Mouse (Mus musculus) intestine, embryonic 14.5 days (tissue): ENCODE data around the gene Unk. TPM values are rescaled to one million over a fixed set of nuclear protein-coding genes. Genes with fewer than 3 reads are reported as not detected.
"Not testable (repeated sequence)": the region's sequence is repeated elsewhere in the genome, so short reads cannot be mapped to it uniquely, and the experiment has no call there.

Experiments used
- ATAC-seq: fragments of 200-750 bp; cut with Nextera tagmentation; replicated peaks from 2 replicates; pipeline ENCODE4 v1.8.0; 2017; ENCODE audit warnings: low read depth, moderate number of reproducible peaks, moderate TSS enrichment, moderate library complexity; ENCODE audit not compliant: low FRiP score, low TSS enrichment
- DNase-seq: peaks from one replicate; pipeline ENCODE4 v3.0.0-alpha.2; 2018; ENCODE audit warnings: low spot score
- H3K27ac ChIP-seq: fragments of 300-500 bp; sonication (generic); 2 replicates; pipeline ENCODE4 v1.5.1; 2014; ENCODE audit warnings: low read depth, mild to moderate bottlenecking, control low read depth
- H3K27me3 ChIP-seq: fragments of 300-500 bp; sonication (generic); replicated peaks from 2 replicates; pipeline ENCODE4 v1.6.1; 2014; ENCODE audit warnings: low read length, control low read depth; ENCODE audit not compliant: control insufficient read depth, insufficient read depth
- H3K36me3 ChIP-seq: fragments of 300-500 bp; sonication (generic); 2 replicates; pipeline ENCODE4 v1.6.1; 2014; ENCODE audit warnings: low read length, control low read depth; ENCODE audit not compliant: control insufficient read depth, insufficient read depth
- H3K4me1 ChIP-seq: fragments of 300-500 bp; sonication (generic); replicated peaks from 2 replicates; pipeline ENCODE4 v1.6.1; 2014; ENCODE audit warnings: low read length, control low read depth, mixed read lengths; ENCODE audit not compliant: control insufficient read depth, insufficient read depth
- H3K4me2 ChIP-seq: fragments of 300-500 bp; sonication (generic); 2 replicates; pipeline ENCODE4 v1.6.1; 2014; ENCODE audit warnings: low read length
- H3K4me3 ChIP-seq: fragments of 300-500 bp; sonication (generic); 2 replicates; pipeline ENCODE4 v1.5.1; 2014; ENCODE audit warnings: low read depth, low read length, control low read depth, mixed read lengths
- H3K9ac ChIP-seq: fragments of 300-500 bp; sonication (generic); 2 replicates; pipeline ENCODE4 v1.6.1; 2014; ENCODE audit warnings: mild to moderate bottlenecking, low read length
- H3K9me3 ChIP-seq: fragments of 300-500 bp; sonication (generic); 2 replicates; pipeline ENCODE4 v1.6.1; 2016; ENCODE audit warnings: low read length, control low read depth; ENCODE audit not compliant: control insufficient read depth
- WGBS: fragments of 180-500 bp; shearing (Covaris S2); extraction: QIAGEN DNeasy Blood & Tissue Kit; methylation state at CpG from one replicate; pipeline ENCODE4 v1.1.7; 2014; 5-methylcytosine and 5-hydroxymethylcytosine counted together
- polyA plus RNA-seq: library from polyadenylated mRNA; unstranded; fragments of >200 nt; fragmentation: Nextera tagmentation; extraction: Ambion mirVana; gene quantifications from 2 replicates; pipeline ENCODE4 v1.2.1, GENCODE M21; 2014

Gene Unk
- polyA plus RNA-seq, 1 experiment from 2014 or later, result 29.8 TPM

GRCm38 (mm10) chr11:116014821-116015220 lies 15.3 kb upstream of the Unk start:
- H3K4me2 ChIP-seq, result no peak overlapping the region
- DNase-seq (peak; percentile 49), ATAC-seq (no peak)
- H3K27ac ChIP-seq, result 0 out of 2 replicates have a peak overlapping the region, but pooled peaks have one; percentile 6
- WGBS, result 63% methylated on average over 8 of the region's 8 CpGs
- H3K36me3 ChIP-seq, result 0 out of 2 replicates have a peak, but pooled peaks cover 7% of the 10 kb centered on the region
- H3K27me3 ChIP-seq, result no peaks in the 10 kb centered on the region
- no peak overlapping the region for H3K4me3 ChIP-seq
- peaks cover 15% of the 10 kb centered on the region for H3K4me1 ChIP-seq
- H3K9me3 ChIP-seq, result no peaks in the 10 kb centered on the region
- no peak overlapping the region for H3K9ac ChIP-seq

GRCm38 (mm10) chr11:116018106-116018505 lies 12.0 kb upstream of the Unk start:
- H3K4me3 ChIP-seq, result no peak overlapping the region
- 29% methylated on average over 6 of the region's 6 CpGs for WGBS
- H3K4me2 ChIP-seq, result no peak overlapping the region
- no peaks in the 10 kb centered on the region for H3K27me3 ChIP-seq
- ATAC-seq (no peak), DNase-seq (peak; percentile 66)
- H3K36me3 ChIP-seq, result peaks cover 20% of the 10 kb centered on the region
- H3K9ac ChIP-seq, result no peak overlapping the region
- H3K4me1 ChIP-seq, result 0 out of 2 replicates have a peak, but pooled peaks cover 5% of the 10 kb centered on the region
- H3K9me3 ChIP-seq, result no peaks in the 10 kb centered on the region
- no peak overlapping the region for H3K27ac ChIP-seq

GRCm38 (mm10) chr11:116018867-116019266 lies 11.3 kb upstream of the Unk start:
- H3K4me1 ChIP-seq, ATAC-seq, H3K4me2 ChIP-seq, H3K9ac ChIP-seq, DNase-seq, H3K9me3 ChIP-seq, H3K27me3 ChIP-seq, H3K4me3 ChIP-seq, H3K27ac ChIP-seq: not testable (repeated sequence)
- H3K36me3 ChIP-seq, result peaks cover 20% of the 10 kb centered on the region
- 90% methylated on average over 4 of the region's 4 CpGs for WGBS

- DNase-seq, result peak; percentile 65
- no peaks in the 10 kb centered on the region for H3K9me3 ChIP-seq
- peaks cover 20% of the 10 kb centered on the region for H3K36me3 ChIP-seq
- H3K27ac ChIP-seq, result no peak overlapping the region
- no peak for ATAC-seq
- H3K27me3 ChIP-seq, result no peaks in the 10 kb centered on the region
- H3K4me2 ChIP-seq, result no peak overlapping the region
- WGBS, result 52% methylated on average over 1 of the region's 1 CpGs
- 0 out of 2 replicates have a peak, but pooled peaks cover 5% of the 10 kb centered on the region for H3K4me1 ChIP-seq
- H3K9ac ChIP-seq, result no peak overlapping the region
- H3K4me3 ChIP-seq, result no peak overlapping the region
Observed at GRCm38 (mm10) chr11:116019360-116019791, 10.7 kb upstream of the Unk start.

- Histone ChIP-seq H3K27ac (no peak overlapping the region), H3K27me3 (no peaks in the 10 kb centered on the region), H3K9me3 (no peaks in the 10 kb centered on the region), H3K36me3 (peaks cover 20% of the 10 kb centered on the region), H3K4me2 (no peak overlapping the region), H3K9ac (no peak overlapping the region), H3K4me3 (no peak overlapping the region), H3K4me1 (peaks cover 5% of the 10 kb centered on the region; the same call in 1 of the 2 replicates)
- WGBS, result 80% methylated on average over 2 of the region's 2 CpGs
- DNase-seq (peak; percentile 81), ATAC-seq (no peak)
Observed at GRCm38 (mm10) chr11:116019976-116020411, 10.1 kb upstream of the Unk start.

GRCm38 (mm10) chr11:116020519-116020922 lies 9.6 kb upstream of the Unk start:
- Histone ChIP-seq H3K27me3 (no peaks in the 10 kb centered on the region), H3K36me3 (peaks cover 20% of the 10 kb centered on the region), H3K9me3 (no peaks in the 10 kb centered on the region), H3K9ac (no peak overlapping the region), H3K4me1 (peaks cover 5% of the 10 kb centered on the region; the same call in 1 of the 2 replicates), H3K4me3 (no peak overlapping the region), H3K27ac (no peak overlapping the region), H3K4me2 (no peak overlapping the region)
- ATAC-seq, result no peak
- DNase-seq, result peak; percentile 71
- WGBS, result 51% methylated on average over 1 of the region's 1 CpGs

- WGBS, result 72% methylated on average over 6 of the region's 6 CpGs
- peak; percentile 67 for DNase-seq
- Histone ChIP-seq H3K36me3 (peaks cover 20% of the 10 kb centered on the region), H3K9me3 (no peaks in the 10 kb centered on the region), H3K4me1 (peaks cover 5% of the 10 kb centered on the region; the same call in 1 of the 2 replicates), H3K9ac (no peak overlapping the region), H3K4me3 (peak overlapping the region; percentile 42), H3K4me2 (peak overlapping the region; percentile 71), H3K27me3 (no peaks in the 10 kb centered on the region), H3K27ac (no peak overlapping the region)
- no peak for ATAC-seq
Observed at GRCm38 (mm10) chr11:116021328-116022220, 8.5 kb upstream of the Unk start.

- H3K4me1 ChIP-seq, result peaks cover 5% of the 10 kb centered on the region; the same call in 1 of the 2 replicates
- H3K4me3 ChIP-seq, result peak overlapping the region; percentile 42
- ATAC-seq (no peak), DNase-seq (no peak)
- H3K27me3 ChIP-seq, result no peaks in the 10 kb centered on the region
- H3K4me2 ChIP-seq, result peak overlapping the region; percentile 71
- H3K27ac ChIP-seq, result no peak overlapping the region
- H3K9me3 ChIP-seq, result no peaks in the 10 kb centered on the region
- H3K9ac ChIP-seq, result peak overlapping the region; percentile 48
- peaks cover 20% of the 10 kb centered on the region for H3K36me3 ChIP-seq
- WGBS, result 60% methylated on average over 4 of the region's 4 CpGs
Observed at GRCm38 (mm10) chr11:116022256-116022780, 7.8 kb upstream of the Unk start.
